Mouse (Mus musculus): ENCODE results near the gene Hist1h2bp.
"Not testable (repeated sequence)": the region's sequence is repeated elsewhere in the genome, so short reads cannot be mapped to it uniquely, and the experiment has no call there.

DNA sequence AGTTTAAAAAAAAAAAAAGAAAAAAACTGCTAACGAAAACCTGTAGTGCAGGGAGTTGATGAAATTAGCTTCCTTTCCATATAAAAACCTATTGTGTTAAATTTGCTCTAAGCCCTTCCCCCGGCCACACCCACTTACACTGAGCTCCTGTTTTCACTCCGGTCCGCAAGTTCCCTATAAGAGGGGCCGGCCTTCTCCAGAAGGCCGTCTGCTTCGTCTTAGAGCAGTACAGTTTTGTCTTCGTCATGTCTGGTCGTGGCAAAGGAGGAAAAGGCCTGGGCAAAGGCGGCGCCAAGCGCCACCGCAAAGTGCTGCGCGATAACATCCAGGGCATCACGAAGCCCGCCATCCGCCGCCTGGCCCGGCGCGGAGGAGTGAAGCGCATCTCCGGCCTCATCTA lies 24.3 kb downstream of the Hist1h2bp start, which contains the start of gene Hist1h4m:
- not testable (repeated sequence) for TF ChIP-seq POLR2A (IDR thresholded peaks at IDR 0.05; ENCODE audit: control insufficient read depth, extremely low read depth, insufficient read depth, low read length, poor library complexity); CTCF (IDR thresholded peaks at IDR 0.05; ENCODE audit: borderline replicate concordance, control insufficient read depth, extremely low read depth, insufficient read depth, low read length, poor library complexity)

Data from thymus, adult 2 months (tissue).